Mouse (Mus musculus) kidney, adult 18-20 months (tissue): ENCODE measurements at regions not wholly inside any gene's neighbourhood (a gene's known extent, or its start where the extent isn't known, plus 50 kb on each side); places are given as distances from the start of the nearest gene placed in this dataset.

Experiments used
- DNase-seq: peaks from one replicate; pipeline ENCODE4 v3.0.0; 2021

GRCm38 (mm10) chr9:32910641-32911040, 274.6 kb downstream of the Ets1 start:
- no peak for DNase-seq

- no peak for DNase-seq
Measured at GRCm38 (mm10) chr9:32915633-32916032, 279.6 kb downstream of the Ets1 start.

GRCm38 (mm10) chr9:32916731-32917130, 280.7 kb downstream of the Ets1 start:
- DNase-seq: no peak

- DNase-seq: no peak
Measured at GRCm38 (mm10) chr9:32923925-32924324, 287.9 kb downstream of the Ets1 start.

GRCm38 (mm10) chr9:32924333-32924886, 288.4 kb downstream of the Ets1 start:
- no peak for DNase-seq

- no peak for DNase-seq
Measured at GRCm38 (mm10) chr9:32925036-32925435, 289.0 kb downstream of the Ets1 start.

- no peak for DNase-seq
Measured at GRCm38 (mm10) chr9:32925720-32926595, 289.9 kb downstream of the Ets1 start.

GRCm38 (mm10) chr9:32927656-32928055, 291.6 kb downstream of the Ets1 start:
- no peak for DNase-seq

GRCm38 (mm10) chr9:32928289-32929000, 292.4 kb downstream of the Ets1 start:
- no peak for DNase-seq

GRCm38 (mm10) chr9:32929331-32929730, 293.3 kb downstream of the Ets1 start:
- no peak for DNase-seq

- DNase-seq: no peak
Measured at GRCm38 (mm10) chr9:32929826-32930225, 293.8 kb downstream of the Ets1 start.

GRCm38 (mm10) chr9:32931266-32932005, 295.4 kb downstream of the Ets1 start:
- DNase-seq: no peak

GRCm38 (mm10) chr9:32933237-32934071, 297.4 kb downstream of the Ets1 start:
- peak; percentile 40 for DNase-seq

GRCm38 (mm10) chr9:32934436-32934835, 298.4 kb downstream of the Ets1 start:
- no peak for DNase-seq

- no peak for DNase-seq
Measured at GRCm38 (mm10) chr9:32936462-32936861, 300.4 kb downstream of the Ets1 start.

GRCm38 (mm10) chr9:32937391-32937790, 301.4 kb downstream of the Ets1 start:
- DNase-seq: no peak

- DNase-seq: no peak
Measured at GRCm38 (mm10) chr9:32938857-32939256, 302.8 kb downstream of the Ets1 start.

GRCm38 (mm10) chr9:32939626-32940025, 303.6 kb downstream of the Ets1 start:
- DNase-seq: no peak

GRCm38 (mm10) chr9:32940111-32940813, 304.2 kb downstream of the Ets1 start:
- DNase-seq: peak; percentile 87

- no peak for DNase-seq
Measured at GRCm38 (mm10) chr9:32940919-32941767, 305.1 kb downstream of the Ets1 start.

- no peak for DNase-seq
Measured at GRCm38 (mm10) chr9:32941768-32942030, 305.7 kb downstream of the Ets1 start.
